Mouse (Mus musculus) embryonic fibroblast, embryonic 13.5 days (primary cell): Measurements from ENCODE around the gene Agbl4. TPM values are rescaled to one million over a fixed set of nuclear protein-coding genes. Genes with fewer than 3 reads are reported as not detected.
"Not testable (repeated sequence)": the region's sequence is repeated elsewhere in the genome, so short reads cannot be mapped to it uniquely, and the experiment has no call there.

ENCODE experiments used
- H3K27ac ChIP-seq: 2 replicates; pipeline ENCODE4 v1.5.1; 2012; ENCODE audit warnings: low read length, control low read depth, inconsistent platforms; ENCODE audit not compliant: insufficient read depth
- H3K4me1 ChIP-seq: 2 replicates; pipeline ENCODE4 v1.6.1; 2011; ENCODE audit warnings: low read length; ENCODE audit not compliant: control insufficient read depth, insufficient read depth
- H3K4me3 ChIP-seq: 2 replicates; pipeline ENCODE4 v1.5.1; 2011; ENCODE audit warnings: mild to moderate bottlenecking, control low read depth, low read length; ENCODE audit not compliant: insufficient read depth
- CTCF ChIP-seq: IDR thresholded peaks from 2 replicates; pipeline ENCODE4 v1.5.1; 2011; ENCODE audit warnings: mild to moderate bottlenecking, control low read depth, low read length, moderate library complexity, borderline replicate concordance; ENCODE audit not compliant: insufficient read depth
- POLR2A ChIP-seq: IDR thresholded peaks from 2 replicates; pipeline ENCODE4 v1.6.1; 2011; ENCODE audit warnings: low read depth, mild to moderate bottlenecking, control low read depth, low read length, moderate library complexity
- polyA plus RNA-seq: library from polyadenylated mRNA; stranded (reverse); fragments of >200 nt; gene quantifications from 2 replicates; pipeline ENCODE4 v1.2.4, GENCODE M21; 2011; ENCODE audit warnings: low read depth; ENCODE audit not compliant: missing spikeins, insufficient read length

Agbl4 gene
- polyA plus RNA-seq, 1 experiment = not detected

- Histone ChIP-seq H3K4me1 (no peaks in the 10 kb centered on the region), H3K4me3 (no peak overlapping the region), H3K27ac (no peak overlapping the region)
- TF ChIP-seq POLR2A (no peak), CTCF (no peak)
Measured at GRCm38 (mm10) chr4:111085330-111085729, 687.9 kb downstream of the Agbl4 start.

GRCm38 (mm10) chr4:111136217-111137147 is 739.0 kb downstream of the Agbl4 start:
- no peak for TF ChIP-seq POLR2A
- no peak for TF ChIP-seq CTCF
- Histone ChIP-seq H3K4me3 (no peak overlapping the region), H3K4me1 (no peaks in the 10 kb centered on the region), H3K27ac (no peak overlapping the region)

GRCm38 (mm10) chr4:111147748-111148147 is 750.3 kb downstream of the Agbl4 start:
- Histone ChIP-seq H3K27ac (no peak overlapping the region), H3K4me3 (no peak overlapping the region), H3K4me1 (no peaks in the 10 kb centered on the region)
- no peak for TF ChIP-seq POLR2A
- no peak for TF ChIP-seq CTCF

GRCm38 (mm10) chr4:111155859-111156258 is 758.4 kb downstream of the Agbl4 start:
- TF ChIP-seq POLR2A = no peak
- TF ChIP-seq CTCF = no peak
- Histone ChIP-seq H3K27ac (no peak overlapping the region), H3K4me1 (no peaks in the 10 kb centered on the region), H3K4me3 (no peak overlapping the region)

GRCm38 (mm10) chr4:111181478-111181877 is 784.0 kb downstream of the Agbl4 start:
- TF ChIP-seq CTCF (no peak), POLR2A (no peak)
- Histone ChIP-seq H3K27ac (no peak overlapping the region), H3K4me3 (no peak overlapping the region), H3K4me1 (no peaks in the 10 kb centered on the region)

GRCm38 (mm10) chr4:111200100-111200499 is 802.6 kb downstream of the Agbl4 start:
- Histone ChIP-seq H3K4me1 (no peaks in the 10 kb centered on the region), H3K27ac (no peak overlapping the region), H3K4me3 (no peak overlapping the region)
- TF ChIP-seq POLR2A (no peak), CTCF (no peak)

GRCm38 (mm10) chr4:111215191-111215762 is 817.8 kb downstream of the Agbl4 start:
- H3K27ac ChIP-seq = no peak overlapping the region
- H3K4me3 ChIP-seq = no peak overlapping the region
- TF ChIP-seq POLR2A (no peak), CTCF (no peak)
- 0 out of 2 replicates have a peak, but pooled peaks cover 4% of the 10 kb centered on the region for H3K4me1 ChIP-seq

- not testable (repeated sequence) for H3K27ac ChIP-seq, H3K4me1 ChIP-seq, H3K4me3 ChIP-seq
Measured at GRCm38 (mm10) chr4:111219030-111219429, 821.6 kb downstream of the Agbl4 start.

- not testable (repeated sequence) for H3K4me1 ChIP-seq, H3K27ac ChIP-seq, H3K4me3 ChIP-seq
Measured at GRCm38 (mm10) chr4:111219543-111219942, 822.1 kb downstream of the Agbl4 start.

GRCm38 (mm10) chr4:111233849-111234248 is 836.4 kb downstream of the Agbl4 start:
- H3K4me3 ChIP-seq = no peak overlapping the region
- no peaks in the 10 kb centered on the region for H3K4me1 ChIP-seq
- TF ChIP-seq POLR2A (no peak), CTCF (no peak)
- H3K27ac ChIP-seq = no peak overlapping the region

GRCm38 (mm10) chr4:111251917-111252316 is 854.5 kb downstream of the Agbl4 start:
- H3K4me1 ChIP-seq = no peaks in the 10 kb centered on the region
- TF ChIP-seq POLR2A = no peak
- no peak for TF ChIP-seq CTCF
- H3K27ac ChIP-seq = no peak overlapping the region
- H3K4me3 ChIP-seq = no peak overlapping the region
